Mouse (Mus musculus): ENCODE measurements around the gene Vmn2r92.
"Not testable (repeated sequence)": the region's sequence is repeated elsewhere in the genome, so short reads cannot be mapped to it uniquely, and the experiment has no call there.

The Vmn2r92 gene

GRCm38 (mm10) chr17:18151587-18151986 lies at the start of gene Vmn2r92:
Vmn2r92 (plus strand) TSS chr17:18151887.
- in situ Hi-C loops (cut with MboI, MseI), result not testable (repeated sequence)

DNA sequence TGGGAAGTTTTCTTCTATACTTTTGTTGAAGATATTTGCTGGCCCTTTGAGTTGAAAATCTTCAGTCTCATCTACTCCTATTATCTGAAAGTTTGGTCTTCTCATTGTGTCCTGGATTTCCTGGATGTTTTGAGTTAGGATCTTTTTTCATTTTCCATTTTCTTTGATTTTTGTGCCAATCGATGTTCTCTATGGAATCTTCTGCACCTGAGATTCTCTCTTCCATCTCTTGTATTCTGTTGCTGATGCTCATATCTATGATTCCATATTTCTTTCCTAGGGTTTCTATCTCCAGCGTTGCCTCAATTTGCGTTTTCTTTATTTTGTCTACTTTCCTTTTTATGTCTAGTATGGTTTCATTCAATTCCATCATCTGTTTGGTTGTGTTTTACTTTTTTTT lies 49.4 kb upstream of the Vmn2r92 start:
- in situ Hi-C loops (cut with MboI, MseI), result not testable (repeated sequence)

GRCm38 (mm10) chr17:18161194-18161593 lies 9.5 kb downstream of the Vmn2r92 start:
- in situ Hi-C loops (cut with MboI, MseI), result not testable (repeated sequence)

DNA sequence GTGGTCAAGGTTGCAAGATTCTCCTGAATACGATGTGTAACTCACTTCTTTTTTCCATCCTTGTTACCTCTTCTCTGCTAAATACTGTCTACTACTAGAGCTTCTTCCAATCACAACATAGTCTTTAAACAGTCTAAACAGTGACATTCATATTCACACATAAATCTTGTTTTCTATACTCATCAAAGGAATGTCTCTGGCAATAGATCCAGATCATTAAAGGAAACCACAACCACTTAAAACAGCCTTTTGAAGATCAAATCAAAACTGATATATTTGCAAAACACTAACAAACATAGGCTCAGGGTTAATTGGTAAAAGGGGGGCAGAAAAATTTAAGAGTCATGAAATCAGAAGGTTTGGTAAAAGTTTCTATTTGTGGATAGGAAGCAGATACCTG lies 38.0 kb downstream of the Vmn2r92 start:
- in situ Hi-C loops (cut with MboI, MseI), result no loop called here

GRCm38 (mm10) chr17:18221300-18221699 lies 69.6 kb downstream of the Vmn2r92 start:
- in situ Hi-C loops (cut with MboI, MseI), result no loop called here

GRCm38 (mm10) chr17:18231996-18232395 lies 80.3 kb downstream of the Vmn2r92 start:
- in situ Hi-C loops (cut with MboI, MseI), result no loop called here

GRCm38 (mm10) chr17:18236931-18237330 lies 85.2 kb downstream of the Vmn2r92 start:
- in situ Hi-C loops (cut with MboI, MseI), result no loop called here
